Mouse (Mus musculus) heart, postnatal 0 days (tissue): Measurements from ENCODE around the gene Prkcb.

Source experiments
- CTCF ChIP-seq: IDR thresholded peaks from 2 replicates; pipeline ENCODE4 v1.5.1; 2016; ENCODE audit warnings: antibody characterized with exemption, control low read depth, low read depth
- EP300 ChIP-seq: IDR thresholded peaks from 2 replicates; pipeline ENCODE4 v1.6.1; 2016; ENCODE audit warnings: antibody characterized with exemption, low read depth

- TF ChIP-seq EP300: no peak
- TF ChIP-seq CTCF: no peak
Measured at GRCm38 (mm10) chr7:122452671-122453070, 164.1 kb downstream of the Prkcb start.
